In genomic region chr7:43442684-43443083, GRCm38 (mm10) we compare ENCODE assay signal across 8 mouse cellular contexts. TPM values are rescaled to one million over a fixed set of nuclear protein-coding genes. Genes with fewer than 3 reads are reported as not detected.
DNase-seq lines count a peak whose midpoint lies in the region; ATAC-seq and TF ChIP-seq lines count a peak whose summit lies in the region.

No protein-coding gene starts in this region.

- no peak for TF ChIP-seq CTCF in kidney, adult 2 months (conservative IDR thresholded peaks at IDR 0.05; ENCODE audit: insufficient read depth, insufficient read length, low read depth, low read length)

- peak overlapping the region; percentile 100 for H3K27ac ChIP-seq in kidney, adult 2 months (ENCODE audit: insufficient read depth, low read depth, low read length)
- peak overlapping the region; percentile 97 for H3K27ac ChIP-seq in brown adipose tissue, adult 24 weeks (replicated peaks; ENCODE audit: low read depth, low read length)
- peak overlapping the region; percentile 82 for H3K27ac ChIP-seq in hindbrain, embryonic 15.5 days (replicated peaks)
- H3K27ac ChIP-seq in midbrain, embryonic 14.5 days (replicated peaks; ENCODE audit: low read depth, low read length): peak overlapping the region; percentile 84

- no peak for DNase-seq in kidney, adult 2 months
- DNase-seq in kidney, postnatal 14 days: no peak
- DNase-seq in midbrain, embryonic 14.5 days: no peak
- DNase-seq in thymus, postnatal 25 days: no peak
- DNase-seq in frontal cortex, adult 2 months (ENCODE audit: extremely low spot score in 1 of 2, low spot score in 1 of 2): no peak

- H3K4me2 ChIP-seq in hindbrain, embryonic 15.5 days: peak overlapping the region; percentile 81
- H3K4me2 ChIP-seq in midbrain, embryonic 14.5 days (ENCODE audit: low read length): peak overlapping the region; percentile 83

- peaks cover 18% of the 10 kb centered on the region for H3K4me1 ChIP-seq in kidney, adult 2 months (ENCODE audit: control insufficient read depth, insufficient read depth, low read length)
- peaks cover 15% of the 10 kb centered on the region for H3K4me1 ChIP-seq in brown adipose tissue, adult 24 weeks (ENCODE audit: control insufficient read depth, insufficient read depth, insufficient read length, low read length)
- H3K4me1 ChIP-seq in hindbrain, embryonic 15.5 days (replicated peaks): peaks cover 21% of the 10 kb centered on the region
- H3K4me1 ChIP-seq in midbrain, embryonic 14.5 days (ENCODE audit: control insufficient read depth, insufficient read depth, low read length): peaks cover 18% of the 10 kb centered on the region

- H3K27me3 ChIP-seq in kidney, adult 2 months (replicated peaks; ENCODE audit: control insufficient read depth, insufficient read depth, low read length): no peaks in the 10 kb centered on the region
- H3K27me3 ChIP-seq in hindbrain, embryonic 15.5 days: no peaks in the 10 kb centered on the region
- H3K27me3 ChIP-seq in midbrain, embryonic 14.5 days (ENCODE audit: control insufficient read depth, insufficient read depth, low read length): no peaks in the 10 kb centered on the region

- no peak for ATAC-seq in hindbrain, embryonic 15.5 days (ENCODE audit: low FRiP score, low read depth)
- no peak for ATAC-seq in midbrain, embryonic 14.5 days (ENCODE audit: low FRiP score, low TSS enrichment)
- ATAC-seq in erythroid progenitor cell, adult 5-6 weeks (replicated peaks; ENCODE audit: low FRiP score, poor library complexity, severe bottlenecking): no peak

- no peaks in the 10 kb centered on the region for H3K36me3 ChIP-seq in kidney, adult 2 months (ENCODE audit: control insufficient read depth, insufficient read depth, low read length)
- H3K36me3 ChIP-seq in hindbrain, embryonic 15.5 days: no peaks in the 10 kb centered on the region
- no peaks in the 10 kb centered on the region for H3K36me3 ChIP-seq in midbrain, embryonic 14.5 days (ENCODE audit: control insufficient read depth, insufficient read depth, low read length)

- H3K9ac ChIP-seq in hindbrain, embryonic 15.5 days: peak overlapping the region; percentile 52
- H3K9ac ChIP-seq in midbrain, embryonic 14.5 days (replicated peaks; ENCODE audit: low read length): peak overlapping the region; percentile 59

- no peaks in the 10 kb centered on the region for H3K9me3 ChIP-seq in hindbrain, embryonic 15.5 days
- no peaks in the 10 kb centered on the region for H3K9me3 ChIP-seq in midbrain, embryonic 14.5 days (ENCODE audit: control insufficient read depth, low read length)

- peak overlapping the region; percentile 71 for H3K4me3 ChIP-seq in kidney, adult 2 months (ENCODE audit: insufficient read depth, low read depth, low read length)
- peak overlapping the region; percentile 63 for H3K4me3 ChIP-seq in brown adipose tissue, adult 24 weeks (ENCODE audit: insufficient read depth, low read depth, low read length)
- peak overlapping the region; percentile 64 for H3K4me3 ChIP-seq in hindbrain, embryonic 15.5 days
- H3K4me3 ChIP-seq in midbrain, embryonic 14.5 days (replicated peaks; ENCODE audit: low read depth, low read length): peak overlapping the region; percentile 55

- 18% methylated on average over 9 of the region's 9 CpGs for WGBS in kidney, adult 2 months
- 7% methylated on average over 9 of the region's 9 CpGs for WGBS in hindbrain, embryonic 15.5 days
- 19% methylated on average over 9 of the region's 9 CpGs for WGBS in midbrain, embryonic 14.5 days

- no peak for TF ChIP-seq POLR2A in kidney, adult 2 months (IDR thresholded peaks at IDR 0.05; ENCODE audit: low read depth, low read length)

RNA-seq across cellular contexts. Expression of gene Etfb, which starts 1.2 kb away (rescaled TPM):
- 477 and 614 TPM in 2 replicates for polyA plus RNA-seq in kidney, adult 2 months (2012; rRNA removed)
- 2,383 and 2,841 TPM in 2 replicates for polyA plus RNA-seq in brown adipose tissue, adult 24 weeks (2012; ENCODE audit: insufficient read depth, insufficient read length, missing spikeins)
- 129 and 138 TPM in 2 replicates for polyA plus RNA-seq in hindbrain, embryonic 15.5 days (2015; fragmentation: Nextera tagmentation; extraction: Ambion mirVana)
- 101 and 120 TPM in 2 replicates for polyA plus RNA-seq in midbrain, embryonic 14.5 days (2014; fragmentation: Nextera tagmentation; extraction: Ambion mirVana)
- 46.5 and 102 TPM in 2 replicates for total RNA-seq in erythroid progenitor cell, adult 5-6 weeks (2015; ENCODE audit: low replicate concordance)
- total RNA-seq in erythroid progenitor cell, adult 5-6 weeks (2017; ENCODE audit: low replicate concordance): 70.3 and 109 TPM in 2 replicates
- 80.7 and 97.8 TPM in 2 replicates for polyA plus RNA-seq in frontal cortex, adult 2 months (2012; rRNA removed)

RNA-seq across cellular contexts. Expression of gene Gm45233, which starts 1.2 kb away (rescaled TPM):
- 1.8 and 3.6 TPM in 2 replicates for polyA plus RNA-seq in kidney, adult 2 months (2012; rRNA removed)
- not detected in 2 replicates for polyA plus RNA-seq in brown adipose tissue, adult 24 weeks (2012; ENCODE audit: insufficient read depth, insufficient read length, missing spikeins)
- 0.41 TPM in 1 of 2 replicates, not detected in the other for polyA plus RNA-seq in hindbrain, embryonic 15.5 days (2015; fragmentation: Nextera tagmentation; extraction: Ambion mirVana)
- not detected in 2 replicates for polyA plus RNA-seq in midbrain, embryonic 14.5 days (2014; fragmentation: Nextera tagmentation; extraction: Ambion mirVana)
- total RNA-seq in erythroid progenitor cell, adult 5-6 weeks (2015; ENCODE audit: low replicate concordance): not detected in 2 replicates
- total RNA-seq in erythroid progenitor cell, adult 5-6 weeks (2017; ENCODE audit: low replicate concordance): 5.8 TPM in 1 of 2 replicates, not detected in the other
- 2.5 and 2.6 TPM in 2 replicates for polyA plus RNA-seq in frontal cortex, adult 2 months (2012; rRNA removed)

RNA-seq across cellular contexts. Expression of gene Cldnd2, which starts 2.1 kb away (rescaled TPM):
- polyA plus RNA-seq in kidney, adult 2 months (2012; rRNA removed): 0.33 TPM in 1 of 2 replicates, not detected in the other
- polyA plus RNA-seq in brown adipose tissue, adult 24 weeks (2012; ENCODE audit: insufficient read depth, insufficient read length, missing spikeins): not detected in 2 replicates
- polyA plus RNA-seq in hindbrain, embryonic 15.5 days (2015; fragmentation: Nextera tagmentation; extraction: Ambion mirVana): not detected in 2 replicates
- not detected in 2 replicates for polyA plus RNA-seq in midbrain, embryonic 14.5 days (2014; fragmentation: Nextera tagmentation; extraction: Ambion mirVana)
- not detected in 2 replicates for total RNA-seq in erythroid progenitor cell, adult 5-6 weeks (2015; ENCODE audit: low replicate concordance)
- total RNA-seq in erythroid progenitor cell, adult 5-6 weeks (2017; ENCODE audit: low replicate concordance): not detected in 2 replicates
- polyA plus RNA-seq in frontal cortex, adult 2 months (2012; rRNA removed): not detected in 2 replicates

RNA-seq across cellular contexts. Expression of gene Nkg7, which starts 5.8 kb away (rescaled TPM):
- polyA plus RNA-seq in kidney, adult 2 months (2012; rRNA removed): 2.0 and 8.4 TPM in 2 replicates
- 2.2 TPM in 1 of 2 replicates, not detected in the other for polyA plus RNA-seq in brown adipose tissue, adult 24 weeks (2012; ENCODE audit: insufficient read depth, insufficient read length, missing spikeins)
- not detected in 2 replicates for polyA plus RNA-seq in hindbrain, embryonic 15.5 days (2015; fragmentation: Nextera tagmentation; extraction: Ambion mirVana)
- not detected in 2 replicates for polyA plus RNA-seq in midbrain, embryonic 14.5 days (2014; fragmentation: Nextera tagmentation; extraction: Ambion mirVana)
- 114 and 122 TPM in 2 replicates for total RNA-seq in erythroid progenitor cell, adult 5-6 weeks (2015; ENCODE audit: low replicate concordance)
- 9.2 and 24.6 TPM in 2 replicates for total RNA-seq in erythroid progenitor cell, adult 5-6 weeks (2017; ENCODE audit: low replicate concordance)
- 0.20 and 0.21 TPM in 2 replicates for polyA plus RNA-seq in frontal cortex, adult 2 months (2012; rRNA removed)

RNA-seq across cellular contexts. Expression of gene Lim2, which starts 15.2 kb away (rescaled TPM):
- polyA plus RNA-seq in kidney, adult 2 months (2012; rRNA removed): not detected in 2 replicates
- polyA plus RNA-seq in brown adipose tissue, adult 24 weeks (2012; ENCODE audit: insufficient read depth, insufficient read length, missing spikeins): not detected in 2 replicates
- not detected in 2 replicates for polyA plus RNA-seq in hindbrain, embryonic 15.5 days (2015; fragmentation: Nextera tagmentation; extraction: Ambion mirVana)
- polyA plus RNA-seq in midbrain, embryonic 14.5 days (2014; fragmentation: Nextera tagmentation; extraction: Ambion mirVana): not detected in 2 replicates
- not detected in 2 replicates for total RNA-seq in erythroid progenitor cell, adult 5-6 weeks (2015; ENCODE audit: low replicate concordance)
- not detected in 2 replicates for total RNA-seq in erythroid progenitor cell, adult 5-6 weeks (2017; ENCODE audit: low replicate concordance)
- not detected in 2 replicates for polyA plus RNA-seq in frontal cortex, adult 2 months (2012; rRNA removed)
